Mouse (Mus musculus) frontal cortex, adult 2 months (tissue): ENCODE results near the gene Lama2. TPM values are rescaled to one million over a fixed set of nuclear protein-coding genes. Genes with fewer than 3 reads are reported as not detected.
"Not testable (repeated sequence)": the region's sequence is repeated elsewhere in the genome, so short reads cannot be mapped to it uniquely, and the experiment has no call there.

Experiments used
- DNase-seq, 2 experiments: peaks; one replicate each; pipeline ENCODE4 v3.0.0; 2022; ENCODE audit warnings: low spot score in 1 of 2; ENCODE audit errors: extremely low spot score in 1 of 2
- polyA plus RNA-seq: library from polyadenylated mRNA; depleted of rRNA; stranded (reverse); fragments of >200 nt; gene quantifications from 2 replicates; pipeline ENCODE4 v1.2.3, GENCODE M21; 2012

Gene Lama2
- polyA plus RNA-seq, 1 experiment, result 7.8 TPM

- no peak for DNase-seq
Observed at GRCm38 (mm10) chr10:27054488-27054887, 565.1 kb downstream of the Lama2 start.

GRCm38 (mm10) chr10:27047196-27047595 is 572.4 kb downstream of the Lama2 start:
- DNase-seq, result peak; percentile 11 to 24

GRCm38 (mm10) chr10:27041812-27042211 is 577.7 kb downstream of the Lama2 start:
- DNase-seq, result peak in 1 of 2 experiments; percentile 10

- no peak for DNase-seq
Observed at GRCm38 (mm10) chr10:27022707-27023106, 596.9 kb downstream of the Lama2 start.

GRCm38 (mm10) chr10:27012804-27013365 is 606.7 kb downstream of the Lama2 start:
- DNase-seq, result no peak

GRCm38 (mm10) chr10:27007364-27007763 is 612.2 kb downstream of the Lama2 start:
- DNase-seq, result no peak

- no peak for DNase-seq
Observed at GRCm38 (mm10) chr10:27005716-27006115, 613.8 kb downstream of the Lama2 start.

- DNase-seq, result no peak
Observed at GRCm38 (mm10) chr10:27001554-27002178, 617.9 kb downstream of the Lama2 start.

GRCm38 (mm10) chr10:26996684-26997083 is 622.9 kb downstream of the Lama2 start:
- no peak for DNase-seq

- no peak for DNase-seq
Observed at GRCm38 (mm10) chr10:26995987-26996386, 623.6 kb downstream of the Lama2 start.

GRCm38 (mm10) chr10:26995182-26995975 is 624.2 kb downstream of the Lama2 start:
- peak; percentile 8 to 83 for DNase-seq

- DNase-seq, result no peak
Observed at GRCm38 (mm10) chr10:26993971-26994761, 625.4 kb downstream of the Lama2 start.

- no peak for DNase-seq
Observed at GRCm38 (mm10) chr10:26985451-26985850, 634.1 kb downstream of the Lama2 start.

GRCm38 (mm10) chr10:26984082-26984481 is 635.5 kb downstream of the Lama2 start:
- DNase-seq, result not testable (repeated sequence)

GRCm38 (mm10) chr10:26983583-26983982 is 636.0 kb downstream of the Lama2 start:
- no peak for DNase-seq

- DNase-seq, result no peak
Observed at GRCm38 (mm10) chr10:26982621-26983020, 636.9 kb downstream of the Lama2 start.

- DNase-seq, result no peak
Observed at GRCm38 (mm10) chr10:26975372-26975771, 644.2 kb downstream of the Lama2 start.

- DNase-seq, result no peak
Observed at GRCm38 (mm10) chr10:26974224-26974623, 645.3 kb downstream of the Lama2 start.

GRCm38 (mm10) chr10:26973575-26973974 is 646.0 kb downstream of the Lama2 start:
- DNase-seq, result no peak

GRCm38 (mm10) chr10:26958513-26958912 is 661.0 kb downstream of the Lama2 start:
- no peak for DNase-seq

- no peak for DNase-seq
Observed at GRCm38 (mm10) chr10:26950448-26950847, 669.1 kb downstream of the Lama2 start.
